In genomic region chr7:98176322-98177070, GRCm38 (mm10) we compare ENCODE assay signal across 10 mouse cellular contexts. TPM values are rescaled to one million over a fixed set of nuclear protein-coding genes. Genes with fewer than 3 reads are reported as not detected.
A peak's percentile ranks its signal among the peaks of the same experiment; 100 is the strongest.
DNase-seq lines count a peak whose midpoint lies in the region; ATAC-seq and TF ChIP-seq lines count a peak whose summit lies in the region.
"Had no signal": no experiment of that assay in that cellular context is flagged by ENCODE, and none has a peak within 500 bp of the region (broad histone marks: within the 10 kb centered on the region; RNA-seq: fewer than 3 reads in every experiment).

No protein-coding gene starts in this region.

- H3K4me1 ChIP-seq in kidney, embryonic 14.5 days (ENCODE audit: control insufficient read depth, insufficient read depth, low read length), result peaks cover 6% of the 10 kb centered on the region; the same call in 1 of the 2 replicates
- peaks cover 13% of the 10 kb centered on the region for H3K4me1 ChIP-seq in kidney, adult 2 months (ENCODE audit: control insufficient read depth, insufficient read depth, low read length)
- peaks cover 47% of the 10 kb centered on the region for H3K4me1 ChIP-seq in limb, embryonic 10.5 days
- peaks cover 38% of the 10 kb centered on the region for H3K4me1 ChIP-seq in neural tube, embryonic 15.5 days

- no peaks in the 10 kb centered on the region for H3K36me3 ChIP-seq in kidney, embryonic 14.5 days (ENCODE audit: control insufficient read depth, insufficient read depth, low read length)
- H3K36me3 ChIP-seq in kidney, adult 2 months (ENCODE audit: control insufficient read depth, insufficient read depth, low read length), result no peaks in the 10 kb centered on the region
- H3K36me3 ChIP-seq in limb, embryonic 10.5 days, result no peaks in the 10 kb centered on the region
- no peaks in the 10 kb centered on the region for H3K36me3 ChIP-seq in neural tube, embryonic 15.5 days
- H3K36me3 ChIP-seq: G1E had no signal

- TF ChIP-seq POLR2A in kidney, adult 2 months (IDR thresholded peaks at IDR 0.05; ENCODE audit: low read depth, low read length), result no peak

- H3K4me3 ChIP-seq in kidney, embryonic 14.5 days (ENCODE audit: low read length), result peak overlapping the region; percentile 82
- H3K4me3 ChIP-seq in kidney, adult 2 months (ENCODE audit: insufficient read depth, low read depth, low read length), result no peak overlapping the region
- peak overlapping the region; percentile 83; the same call in 1 of the 2 replicates for H3K4me3 ChIP-seq in limb, embryonic 10.5 days
- H3K4me3 ChIP-seq in neural tube, embryonic 15.5 days (replicated peaks), result peak overlapping the region; percentile 96
- H3K4me3 ChIP-seq in left cerebral cortex, adult 2 months, result no peak overlapping the region

- H3K27me3 ChIP-seq in kidney, embryonic 14.5 days (ENCODE audit: control insufficient read depth, insufficient read depth, low read length), result 0 out of 2 replicates have a peak, but pooled peaks cover 3% of the 10 kb centered on the region
- no peaks in the 10 kb centered on the region for H3K27me3 ChIP-seq in kidney, adult 2 months (replicated peaks; ENCODE audit: control insufficient read depth, insufficient read depth, low read length)
- peaks cover 13% of the 10 kb centered on the region for H3K27me3 ChIP-seq in limb, embryonic 10.5 days (ENCODE audit: low read depth, poor library complexity, severe bottlenecking)
- no peaks in the 10 kb centered on the region for H3K27me3 ChIP-seq in neural tube, embryonic 15.5 days (replicated peaks)

- H3K9ac ChIP-seq in kidney, embryonic 14.5 days (ENCODE audit: low read depth, low read length), result no peak overlapping the region
- H3K9ac ChIP-seq in neural tube, embryonic 15.5 days (replicated peaks), result peak overlapping the region; percentile 89; the same call in 1 of the 2 replicates

- no peak for DNase-seq in kidney, adult 2 months
- DNase-seq in limb, embryonic 10.5 days (ENCODE audit: low spot score), result no peak
- no peak for DNase-seq in left cerebral cortex, postnatal 25 days (ENCODE audit: low spot score in 2 of 2)
- no peak for DNase-seq in left cerebral cortex, adult 2 months (ENCODE audit: extremely low spot score in 1 of 2, low spot score in 2 of 2)
- DNase-seq in left cerebral cortex, postnatal 4 days, result no peak

- peak overlapping the region; percentile 79 for H3K4me2 ChIP-seq in kidney, embryonic 14.5 days (replicated peaks; ENCODE audit: low read depth, low read length)
- peak overlapping the region; percentile 74 for H3K4me2 ChIP-seq in neural tube, embryonic 15.5 days

- TF ChIP-seq CTCF in kidney, adult 2 months (conservative IDR thresholded peaks at IDR 0.05; ENCODE audit: insufficient read depth, insufficient read length, low read depth, low read length), result no peak
- no peak for TF ChIP-seq CTCF in left cerebral cortex, adult 2 months (IDR thresholded peaks at IDR 0.05)

- no peak for ATAC-seq in kidney, embryonic 14.5 days (ENCODE audit: low FRiP score, low TSS enrichment)
- ATAC-seq in erythroblast, adult 5-6 weeks (replicated peaks; ENCODE audit: low FRiP score, poor library complexity, severe bottlenecking), result peak; percentile 42
- ATAC-seq in neural tube, embryonic 15.5 days (ENCODE audit: low FRiP score), result no peak

- no peak overlapping the region for H3K27ac ChIP-seq in kidney, embryonic 14.5 days (ENCODE audit: low read depth, low read length)
- H3K27ac ChIP-seq in kidney, adult 2 months (ENCODE audit: insufficient read depth, low read depth, low read length), result no peak overlapping the region
- peak overlapping the region; percentile 80; the same call in 1 of the 2 replicates for H3K27ac ChIP-seq in limb, embryonic 10.5 days
- H3K27ac ChIP-seq in neural tube, embryonic 15.5 days (replicated peaks), result no peak overlapping the region
- H3K27ac ChIP-seq in left cerebral cortex, adult 2 months, result no peak overlapping the region

- intact Hi-C loops in left cerebral cortex, postnatal 25 days (cut with DNase I), result no loop called here
- intact Hi-C loops in left cerebral cortex, adult 2 months (cut with DNase I), result no loop called here
- intact Hi-C loops in left cerebral cortex, postnatal 4 days (cut with DNase I), result no loop called here

- H3K9me3 ChIP-seq in kidney, embryonic 14.5 days (ENCODE audit: control insufficient read depth, low read length), result no peaks in the 10 kb centered on the region
- no peaks in the 10 kb centered on the region for H3K9me3 ChIP-seq in limb, embryonic 10.5 days (replicated peaks)
- no peaks in the 10 kb centered on the region for H3K9me3 ChIP-seq in neural tube, embryonic 15.5 days (replicated peaks)
- H3K9me3 ChIP-seq: G1E had no signal

- 71% methylated on average over 8 of the region's 8 CpGs for WGBS in kidney, embryonic 14.5 days
- 75% methylated on average over 8 of the region's 8 CpGs for WGBS in kidney, adult 2 months
- 74% methylated on average over 8 of the region's 8 CpGs for WGBS in limb, embryonic 10.5 days
- 82% methylated on average over 8 of the region's 8 CpGs for WGBS in neural tube, embryonic 15.5 days

RNA-seq across cellular contexts. Expression of gene Capn5, which starts 1.6 kb away (rescaled TPM):
- 4.8 and 10.4 TPM in 2 replicates for polyA plus RNA-seq in kidney, embryonic 14.5 days (2014; fragmentation: Nextera tagmentation; extraction: Ambion mirVana)
- polyA plus RNA-seq in kidney, adult 2 months (2012; rRNA removed), result 13.8 and 14.6 TPM in 2 replicates
- 18.0 and 21.7 TPM in 2 replicates for total RNA-seq in erythroblast, adult 5-6 weeks (2015; ENCODE audit: low replicate concordance)
- 20.1 and 31.3 TPM in 2 replicates for total RNA-seq in erythroblast, adult 5-6 weeks (2017; ENCODE audit: low replicate concordance)
- polyA plus RNA-seq in limb, embryonic 10.5 days (2016; fragmentation: Nextera tagmentation; extraction: Ambion mirVana), result 3.4 and 4.5 TPM in 2 replicates
- 23.6 and 29.4 TPM in 2 replicates for polyA plus RNA-seq in neural tube, embryonic 15.5 days (2015; fragmentation: Nextera tagmentation; extraction: Ambion mirVana)
- total RNA-seq in left cerebral cortex, postnatal 25 days (2021), result 10 to 100 TPM; 33.4 to 37.9 TPM
- 10 to 100 TPM; 30.8 to 36.1 TPM for total RNA-seq in left cerebral cortex, adult 2 months (2021)
- 10 to 100 TPM; 51.0 to 52.2 TPM for total RNA-seq in left cerebral cortex, postnatal 4 days (2021)

RNA-seq across cellular contexts. Expression of gene B3gnt6, which starts 22.8 kb away (rescaled TPM):
- polyA plus RNA-seq in kidney, embryonic 14.5 days (2014; fragmentation: Nextera tagmentation; extraction: Ambion mirVana), result 0.15 TPM in 1 of 2 replicates, not detected in the other
- 0.07 TPM in 1 of 2 replicates, not detected in the other for polyA plus RNA-seq in kidney, adult 2 months (2012; rRNA removed)
- total RNA-seq in erythroblast, adult 5-6 weeks (2015; ENCODE audit: low replicate concordance), result not detected in 2 replicates
- total RNA-seq in erythroblast, adult 5-6 weeks (2017; ENCODE audit: low replicate concordance), result not detected in 2 replicates
- polyA plus RNA-seq in limb, embryonic 10.5 days (2016; fragmentation: Nextera tagmentation; extraction: Ambion mirVana), result not detected in 2 replicates
- 0.49 and 0.77 TPM in 2 replicates for polyA plus RNA-seq in neural tube, embryonic 15.5 days (2015; fragmentation: Nextera tagmentation; extraction: Ambion mirVana)
- total RNA-seq in left cerebral cortex, postnatal 25 days (2021), result under 1 TPM in 1 of 2 experiments, not detected in 1; 0.27 TPM
- total RNA-seq in left cerebral cortex, adult 2 months (2021), result under 1 TPM in 1 of 2 experiments, not detected in 1; 0.14 TPM
- under 1 TPM; 0.16 to 0.28 TPM for total RNA-seq in left cerebral cortex, postnatal 4 days (2021)
- total RNA-seq: liver, adult 2 months had no signal

RNA-seq across cellular contexts. Expression of gene Omp, which starts 31.2 kb away (rescaled TPM):
- 0.20 and 0.51 TPM in 2 replicates for polyA plus RNA-seq in kidney, embryonic 14.5 days (2014; fragmentation: Nextera tagmentation; extraction: Ambion mirVana)
- polyA plus RNA-seq in kidney, adult 2 months (2012; rRNA removed), result 0.53 and 1.3 TPM in 2 replicates
- total RNA-seq in erythroblast, adult 5-6 weeks (2015; ENCODE audit: low replicate concordance), result 4.8 and 5.0 TPM in 2 replicates
- 11.2 and 20.9 TPM in 2 replicates for total RNA-seq in erythroblast, adult 5-6 weeks (2017; ENCODE audit: low replicate concordance)
- 0.13 TPM in 2 replicates for polyA plus RNA-seq in limb, embryonic 10.5 days (2016; fragmentation: Nextera tagmentation; extraction: Ambion mirVana)
- polyA plus RNA-seq in neural tube, embryonic 15.5 days (2015; fragmentation: Nextera tagmentation; extraction: Ambion mirVana), result 0.81 and 0.91 TPM in 2 replicates
- total RNA-seq in left cerebral cortex, postnatal 25 days (2021), result under 1 TPM; 0.64 to 0.87 TPM
- under 1 TPM; 0.77 to 0.89 TPM for total RNA-seq in left cerebral cortex, adult 2 months (2021)
- 1 to 10 TPM; 1.4 to 2.1 TPM for total RNA-seq in left cerebral cortex, postnatal 4 days (2021)
- polyA plus RNA-seq: G1E had no signal

RNA-seq across cellular contexts. Expression of gene Myo7a, which starts 57.2 kb away (rescaled TPM):
- 7.9 and 15.4 TPM in 2 replicates for polyA plus RNA-seq in kidney, embryonic 14.5 days (2014; fragmentation: Nextera tagmentation; extraction: Ambion mirVana)
- 24.6 and 29.8 TPM in 2 replicates for polyA plus RNA-seq in kidney, adult 2 months (2012; rRNA removed)
- total RNA-seq in erythroblast, adult 5-6 weeks (2015; ENCODE audit: low replicate concordance), result 4.4 and 12.7 TPM in 2 replicates
- 2.8 and 7.0 TPM in 2 replicates for total RNA-seq in erythroblast, adult 5-6 weeks (2017; ENCODE audit: low replicate concordance)
- 18.6 and 19.1 TPM in 2 replicates for polyA plus RNA-seq in limb, embryonic 10.5 days (2016; fragmentation: Nextera tagmentation; extraction: Ambion mirVana)
- 14.4 and 16.0 TPM in 2 replicates for polyA plus RNA-seq in neural tube, embryonic 15.5 days (2015; fragmentation: Nextera tagmentation; extraction: Ambion mirVana)
- 10 to 100 TPM in 1 of 2 experiments, 1 to 10 TPM in 1; 9.8 to 11.0 TPM for total RNA-seq in left cerebral cortex, postnatal 25 days (2021)
- total RNA-seq in left cerebral cortex, adult 2 months (2021), result 10 to 100 TPM; 12.7 to 15.1 TPM
- total RNA-seq in left cerebral cortex, postnatal 4 days (2021), result 10 to 100 TPM; 17.8 to 18.7 TPM

Comparison
In these comparisons a context has a peak if more than half of its experiments do, and no peak if none do; other contexts are left out.
1. H3K4me3 ChIP-seq: peak in kidney, embryonic 14.5 days (single experiment), limb, embryonic 10.5 days (single experiment) and neural tube, embryonic 15.5 days (single experiment); none in kidney, adult 2 months (single experiment) and left cerebral cortex, adult 2 months (single experiment).